Mouse (Mus musculus): ENCODE data around the gene Agbl3.

- TF ChIP-seq CTCF (IDR thresholded peaks at IDR 0.05; ENCODE audit: borderline replicate concordance, insufficient read depth, low read depth, low read length) (no peak), POLR2A (IDR thresholded peaks at IDR 0.05; ENCODE audit: borderline replicate concordance, insufficient read depth, low read length) (no peak)
Observed at GRCm38 (mm10) chr6:34865711-34866593, 85.7 kb downstream of the Agbl3 start.

All from cerebellum, adult 2 months (tissue).